Mouse (Mus musculus): ENCODE measurements around the gene Efhc1.

Gene Efhc1

GRCm38 (mm10) chr1:21010282-21010800, 58.9 kb downstream of the Efhc1 start:
- DNase-seq = no peak

GRCm38 (mm10) chr1:21014463-21014862, 63.0 kb downstream of the Efhc1 start:
- no peak for DNase-seq

GRCm38 (mm10) chr1:21023101-21023500, 71.7 kb downstream of the Efhc1 start:
- DNase-seq = no peak

- DNase-seq = no peak
These were observed 73.8 kb downstream of the Efhc1 start for GRCm38 (mm10) chr1:21025203-21025602.

- no peak for DNase-seq
These were observed 75.1 kb downstream of the Efhc1 start for GRCm38 (mm10) chr1:21026534-21026933.

- DNase-seq = no peak
These were observed 77.6 kb downstream of the Efhc1 start for GRCm38 (mm10) chr1:21029000-21029399.

- no peak for DNase-seq
These were observed 80.2 kb downstream of the Efhc1 start for GRCm38 (mm10) chr1:21031650-21032049.

GRCm38 (mm10) chr1:21033065-21033791, 81.8 kb downstream of the Efhc1 start:
- DNase-seq = no peak

GRCm38 (mm10) chr1:21033792-21034119, 82.3 kb downstream of the Efhc1 start:
- DNase-seq = no peak

- no peak for DNase-seq
These were observed 84.5 kb downstream of the Efhc1 start for GRCm38 (mm10) chr1:21035878-21036277.

- DNase-seq = no peak
These were observed 86.6 kb downstream of the Efhc1 start for GRCm38 (mm10) chr1:21037881-21038601.

- DNase-seq = no peak
These were observed 88.1 kb downstream of the Efhc1 start for GRCm38 (mm10) chr1:21039564-21039963.

- no peak for DNase-seq
These were observed 88.7 kb downstream of the Efhc1 start for GRCm38 (mm10) chr1:21040173-21040572.
